Mouse (Mus musculus) gastrocnemius, adult 8-10 months (tissue): Measurements from ENCODE around the gene Ntm. TPM values are rescaled to one million over a fixed set of nuclear protein-coding genes. Genes with fewer than 3 reads are reported as not detected.

Experiments
- DNase-seq, 2 experiments: peaks; one replicate each; pipeline ENCODE4 v3.0.0; 2022; ENCODE audit warnings: low spot score in 2 of 2
- total RNA-seq, 4 experiments: library from RNA; stranded (reverse); gene quantifications; 2 replicates each; pipeline ENCODE4 v1.2.4; 2022

Ntm gene
- total RNA-seq, 4 experiments from 2014 or later = 0.46 to 0.92 (median 0.72) TPM

- DNase-seq = no peak
Observed at GRCm38 (mm10) chr9:29661468-29662145, 301.3 kb downstream of the Ntm start.

- no peak for DNase-seq
Observed at GRCm38 (mm10) chr9:29660059-29660613, 302.8 kb downstream of the Ntm start.

GRCm38 (mm10) chr9:29657761-29658465, 305.0 kb downstream of the Ntm start:
- no peak for DNase-seq

GRCm38 (mm10) chr9:29654885-29655284, 308.1 kb downstream of the Ntm start:
- no peak for DNase-seq

- no peak for DNase-seq
Observed at GRCm38 (mm10) chr9:29653678-29654235, 309.2 kb downstream of the Ntm start.

- DNase-seq = no peak
Observed at GRCm38 (mm10) chr9:29652854-29653253, 310.1 kb downstream of the Ntm start.

GRCm38 (mm10) chr9:29651856-29652255, 311.1 kb downstream of the Ntm start:
- no peak for DNase-seq

GRCm38 (mm10) chr9:29651226-29651625, 311.7 kb downstream of the Ntm start:
- DNase-seq = no peak

- no peak for DNase-seq
Observed at GRCm38 (mm10) chr9:29650679-29651078, 312.3 kb downstream of the Ntm start.

- DNase-seq = no peak
Observed at GRCm38 (mm10) chr9:29650266-29650665, 312.7 kb downstream of the Ntm start.

- DNase-seq = no peak
Observed at GRCm38 (mm10) chr9:29648256-29648655, 314.7 kb downstream of the Ntm start.

GRCm38 (mm10) chr9:29647764-29648163, 315.2 kb downstream of the Ntm start:
- DNase-seq = no peak

- DNase-seq = no peak
Observed at GRCm38 (mm10) chr9:29645796-29646400, 317.0 kb downstream of the Ntm start.

GRCm38 (mm10) chr9:29642997-29643657, 319.8 kb downstream of the Ntm start:
- no peak for DNase-seq

- DNase-seq = no peak
Observed at GRCm38 (mm10) chr9:29637335-29637734, 325.6 kb downstream of the Ntm start.

GRCm38 (mm10) chr9:29617181-29617580, 345.8 kb downstream of the Ntm start:
- DNase-seq = peak in 1 of 2 experiments; percentile 31

- no peak for DNase-seq
Observed at GRCm38 (mm10) chr9:29612020-29612612, 350.8 kb downstream of the Ntm start.

- DNase-seq = no peak
Observed at GRCm38 (mm10) chr9:29610867-29611266, 352.1 kb downstream of the Ntm start.

- no peak for DNase-seq
Observed at GRCm38 (mm10) chr9:29597665-29598064, 365.3 kb downstream of the Ntm start.

GRCm38 (mm10) chr9:29595321-29595720, 367.6 kb downstream of the Ntm start:
- no peak for DNase-seq
